Mouse (Mus musculus) adrenal gland, adult 8-10 months (tissue): ENCODE results near the gene Gm10031. TPM values are rescaled to one million over a fixed set of nuclear protein-coding genes. Genes with fewer than 3 reads are reported as not detected.
A peak's percentile ranks its signal among the peaks of the same experiment; 100 is the strongest.

Experiments
- DNase-seq: peaks from one replicate; pipeline ENCODE4 v3.0.0; 2022
- total RNA-seq, 4 experiments: library from RNA; stranded (reverse); gene quantifications; 2 replicates each; pipeline ENCODE4 v1.2.4; 2022

Gene Gm10031
- total RNA-seq, 4 experiments from 2014 or later = 28.0 to 44.6 (median 34.7) TPM

- DNase-seq = no peak
These were observed 20.2 kb downstream of the Gm10031 start for GRCm38 (mm10) chr1:156543999-156544398.

- peak; percentile 81 for DNase-seq
These were observed 34.5 kb downstream of the Gm10031 start, which contains the start of gene Abl2 for GRCm38 (mm10) chr1:156558024-156558930. Gene Abl2, plus strand, starts transcription at chr1:156558786.

- peak; percentile 36 for DNase-seq
These were observed 35.3 kb downstream of the Gm10031 start for GRCm38 (mm10) chr1:156558950-156559640.

DNA sequence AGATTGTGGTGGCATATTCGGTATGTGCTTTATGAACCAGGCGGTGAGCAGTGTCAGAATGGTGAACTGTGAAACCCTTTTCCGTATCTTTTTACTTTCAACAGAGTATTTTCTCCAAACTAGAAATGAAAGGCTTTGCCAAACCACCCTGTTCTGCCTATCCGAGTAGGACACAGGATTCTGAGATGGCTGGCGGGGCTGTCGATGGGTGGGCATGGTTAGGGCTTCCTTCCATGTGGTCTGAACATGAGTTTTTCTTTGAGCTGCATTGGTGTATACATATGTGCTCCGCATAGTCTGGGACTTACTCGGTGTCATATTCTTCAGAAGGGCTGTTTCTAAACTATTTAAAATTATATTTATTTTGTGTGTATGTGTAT is 35.8 kb downstream of the Gm10031 start:
- no peak for DNase-seq

DNA sequence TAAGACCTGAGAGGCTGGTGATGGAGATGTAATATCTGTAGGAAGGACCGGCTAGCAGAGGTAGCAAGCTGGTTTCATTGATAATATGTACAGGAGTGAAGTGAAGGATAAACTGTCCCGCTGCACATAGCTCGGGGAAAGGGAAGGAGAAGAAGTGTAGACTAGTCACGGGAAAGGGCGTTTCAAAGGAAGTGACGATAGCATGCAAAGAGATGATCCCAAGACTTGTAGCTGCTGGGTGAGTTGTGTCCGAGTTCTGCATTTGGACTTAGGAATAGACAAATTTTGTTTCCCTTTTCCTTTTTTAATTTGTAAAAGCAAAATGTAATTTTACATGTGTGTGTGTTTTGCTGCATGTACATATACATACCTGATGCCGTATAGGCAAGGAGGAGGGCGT is 36.7 kb downstream of the Gm10031 start:
- DNase-seq = no peak

GRCm38 (mm10) chr1:156565328-156565727 is 41.5 kb downstream of the Gm10031 start:
- DNase-seq = no peak

GRCm38 (mm10) chr1:156566132-156566531 is 42.3 kb downstream of the Gm10031 start:
- DNase-seq = no peak

GRCm38 (mm10) chr1:156569615-156570014 is 45.8 kb downstream of the Gm10031 start:
- DNase-seq = no peak

GRCm38 (mm10) chr1:156572952-156573351 is 49.1 kb downstream of the Gm10031 start:
- DNase-seq = no peak

Other genes with a start within 250 kb of the Gm10031 start
- 1 to 10 TPM in 1 of 4 experiments, under 1 TPM in 2, not detected in 1; 0.52 to 1.2 (median 0.56) TPM for gene Tdrd5, start 220.3 kb upstream of the Gm10031 start, total RNA-seq
- not detected for gene Nphs2, start 213.3 kb upstream of the Gm10031 start, total RNA-seq
- 100 to 1,000 TPM; 446 to 689 (median 549) TPM for gene Gm2000, start 158.0 kb upstream of the Gm10031 start, total RNA-seq
- gene Axdnd1, start 102.9 kb upstream of the Gm10031 start, total RNA-seq = 10 to 100 TPM in 1 of 4 experiments, 1 to 10 TPM in 3; 3.8 to 11.2 (median 4.3) TPM
- 1,000 to 10,000 TPM; 1,258 to 1,560 (median 1,464) TPM for gene Soat1, start 49.7 kb upstream of the Gm10031 start, total RNA-seq
- gene Abl2, start 34.8 kb downstream of the Gm10031 start, total RNA-seq = 10 to 100 TPM; 22.1 to 35.7 (median 29.2) TPM
- 10 to 100 TPM; 17.9 to 27.9 (median 24.4) TPM for gene Tor3a, start 150.3 kb downstream of the Gm10031 start, total RNA-seq
- gene Fam20b, start 195.1 kb downstream of the Gm10031 start, total RNA-seq = 10 to 100 TPM; 56.3 to 71.2 (median 61.2) TPM